Mouse (Mus musculus): ENCODE data around the gene Fthl17e. TPM values are rescaled to one million over a fixed set of nuclear protein-coding genes. Genes with fewer than 3 reads are reported as not detected.
"Not testable (repeated sequence)": the region's sequence is repeated elsewhere in the genome, so short reads cannot be mapped to it uniquely, and the experiment has no call there.

Gene Fthl17e
- polyA plus RNA-seq (2012; rRNA removed) (not detected in 2 replicates), polyA plus RNA-seq (2014; fragmentation: Nextera tagmentation; extraction: Ambion mirVana) (not detected in 2 replicates)

DNA sequence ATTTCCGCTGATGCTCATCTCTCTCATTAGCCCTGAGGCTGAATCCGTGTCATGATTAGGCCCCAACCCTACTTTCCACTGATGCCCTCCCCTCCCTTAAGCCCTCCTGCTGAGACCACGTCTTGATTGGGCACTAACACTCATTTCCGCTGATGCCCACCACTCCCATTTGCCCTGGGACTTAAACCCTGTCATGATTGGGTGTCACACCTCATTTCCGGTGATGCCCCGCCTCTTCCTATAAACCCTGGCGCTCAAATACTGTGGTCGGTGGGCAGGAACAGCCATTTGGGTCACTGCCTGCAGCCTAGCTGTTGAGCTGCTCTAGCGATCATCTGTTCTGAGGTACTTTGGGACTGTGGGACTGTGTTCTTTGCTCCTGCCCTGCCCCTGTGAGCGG, at the start of gene Fthl17e:
Gene Fthl17e, plus strand, starts transcription at position 301 of the 400 bp plus-strand sequence.
- not testable (repeated sequence) for H3K27ac ChIP-seq (replicated peaks; ENCODE audit: low read depth, low read length); H3K4me2 ChIP-seq (replicated peaks; ENCODE audit: low read depth, low read length, severe bottlenecking); H3K4me3 ChIP-seq (replicated peaks; ENCODE audit: low read length); H3K9ac ChIP-seq (ENCODE audit: low read depth, low read length, severe bottlenecking); H3K27me3 ChIP-seq (ENCODE audit: control insufficient read depth, insufficient read depth, low read length); DNase-seq (ENCODE audit: low spot score); H3K9me3 ChIP-seq (ENCODE audit: control insufficient read depth, low read length); H3K36me3 ChIP-seq (ENCODE audit: control insufficient read depth, insufficient read depth, low read length); H3K4me1 ChIP-seq (ENCODE audit: control insufficient read depth, insufficient read depth, low read length); ATAC-seq (ENCODE audit: low FRiP score, low read depth)
- 83% methylated on average over 1 of the region's 10 CpGs for WGBS

DNA sequence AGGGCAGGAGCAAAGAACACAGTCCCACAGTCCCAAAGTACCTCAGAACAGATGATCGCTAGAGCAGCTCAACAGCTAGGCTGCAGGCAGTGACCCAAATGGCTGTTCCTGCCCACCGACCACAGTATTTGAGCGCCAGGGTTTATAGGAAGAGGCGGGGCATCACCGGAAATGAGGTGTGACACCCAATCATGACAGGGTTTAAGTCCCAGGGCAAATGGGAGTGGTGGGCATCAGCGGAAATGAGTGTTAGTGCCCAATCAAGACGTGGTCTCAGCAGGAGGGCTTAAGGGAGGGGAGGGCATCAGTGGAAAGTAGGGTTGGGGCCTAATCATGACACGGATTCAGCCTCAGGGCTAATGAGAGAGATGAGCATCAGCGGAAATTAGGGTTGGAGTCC, 46.6 kb upstream of the Fthl17e start, which contains the start of gene Fthl17d:
Gene Fthl17d, minus strand, starts transcription at position 101 of the 400 bp plus-strand sequence.
- not testable (repeated sequence) for H3K4me1 ChIP-seq (ENCODE audit: control insufficient read depth, insufficient read depth, low read length); H3K9me3 ChIP-seq (ENCODE audit: control insufficient read depth, low read length); H3K4me2 ChIP-seq (replicated peaks; ENCODE audit: low read depth, low read length, severe bottlenecking); H3K27ac ChIP-seq (replicated peaks; ENCODE audit: low read depth, low read length); H3K4me3 ChIP-seq (replicated peaks; ENCODE audit: low read length); H3K27me3 ChIP-seq (ENCODE audit: control insufficient read depth, insufficient read depth, low read length); DNase-seq (ENCODE audit: low spot score); H3K36me3 ChIP-seq (ENCODE audit: control insufficient read depth, insufficient read depth, low read length); H3K9ac ChIP-seq (ENCODE audit: low read depth, low read length, severe bottlenecking); ATAC-seq (ENCODE audit: low FRiP score, low read depth)
- WGBS, result no CpG with 5 or more reads among the region's 9 CpGs

DNA sequence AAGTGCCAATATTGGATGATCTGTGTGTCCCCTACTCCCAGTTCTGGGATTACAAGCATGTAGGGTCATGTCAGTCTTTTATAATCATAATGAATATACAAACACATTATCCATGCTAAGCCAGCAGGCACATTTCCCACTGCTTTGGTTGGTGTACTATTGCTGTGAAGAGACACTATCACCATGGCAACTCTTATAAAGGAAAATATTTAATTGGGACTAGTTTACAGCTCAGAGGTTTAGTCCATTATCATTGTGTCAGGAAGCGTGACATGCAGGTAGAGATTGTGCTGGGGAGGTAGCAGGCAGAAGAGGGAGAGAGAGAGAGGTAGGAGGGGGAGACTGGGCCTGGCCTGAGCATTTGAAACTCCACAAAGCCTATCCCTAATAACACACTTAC, 17.2 kb upstream of the Fthl17e start:
- no peak for ATAC-seq (ENCODE audit: low FRiP score, low read depth)
- Histone ChIP-seq H3K9ac (ENCODE audit: low read depth, low read length, severe bottlenecking) (no peak overlapping the region), H3K9me3 (ENCODE audit: control insufficient read depth, low read length) (no peaks in the 10 kb centered on the region), H3K4me3 (replicated peaks; ENCODE audit: low read length) (no peak overlapping the region), H3K27me3 (ENCODE audit: control insufficient read depth, insufficient read depth, low read length) (no peaks in the 10 kb centered on the region), H3K27ac (replicated peaks; ENCODE audit: low read depth, low read length) (no peak overlapping the region), H3K36me3 (ENCODE audit: control insufficient read depth, insufficient read depth, low read length) (no peaks in the 10 kb centered on the region), H3K4me2 (replicated peaks; ENCODE audit: low read depth, low read length, severe bottlenecking) (no peak overlapping the region), H3K4me1 (ENCODE audit: control insufficient read depth, insufficient read depth, low read length) (no peaks in the 10 kb centered on the region)
- no peak for DNase-seq (ENCODE audit: low spot score)
- no peak for TF ChIP-seq POLR2A (IDR thresholded peaks at IDR 0.05; ENCODE audit: borderline replicate concordance, extremely low read depth, insufficient read depth, insufficient read length)
- WGBS, result 73% methylated on average over 1 of the region's 1 CpGs

DNA sequence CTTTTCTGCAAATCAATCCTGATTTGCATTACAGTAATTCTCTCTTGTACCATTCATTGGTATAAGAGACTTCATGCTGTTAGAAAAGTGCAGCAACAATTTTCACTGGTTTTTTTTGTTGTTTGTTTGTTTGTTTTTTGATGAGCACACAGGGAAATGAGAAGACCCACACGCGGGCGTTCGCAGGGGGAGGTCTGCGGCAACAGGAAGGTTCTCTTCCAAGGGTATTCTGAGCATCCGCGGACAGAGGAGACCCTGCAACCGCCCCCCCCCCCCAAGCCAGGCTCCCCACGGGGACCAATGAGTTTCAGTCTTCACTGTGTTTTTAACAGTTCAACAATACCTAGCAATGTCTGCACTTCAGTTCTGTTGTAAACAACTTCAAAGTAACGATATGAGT, 13.8 kb upstream of the Fthl17e start:
- Histone ChIP-seq H3K27ac (replicated peaks; ENCODE audit: low read depth, low read length) (no peak overlapping the region), H3K4me2 (replicated peaks; ENCODE audit: low read depth, low read length, severe bottlenecking) (no peak overlapping the region), H3K9ac (ENCODE audit: low read depth, low read length, severe bottlenecking) (no peak overlapping the region), H3K4me1 (ENCODE audit: control insufficient read depth, insufficient read depth, low read length) (no peaks in the 10 kb centered on the region), H3K4me3 (replicated peaks; ENCODE audit: low read length) (no peak overlapping the region), H3K36me3 (ENCODE audit: control insufficient read depth, insufficient read depth, low read length) (no peaks in the 10 kb centered on the region), H3K27me3 (ENCODE audit: control insufficient read depth, insufficient read depth, low read length) (no peaks in the 10 kb centered on the region), H3K9me3 (ENCODE audit: control insufficient read depth, low read length) (no peaks in the 10 kb centered on the region)
- WGBS, result 61% methylated on average over 10 of the region's 10 CpGs
- no peak for TF ChIP-seq POLR2A (IDR thresholded peaks at IDR 0.05; ENCODE audit: borderline replicate concordance, extremely low read depth, insufficient read depth, insufficient read length)
- DNase-seq (ENCODE audit: low spot score) (no peak), ATAC-seq (ENCODE audit: low FRiP score, low read depth) (no peak)

DNA sequence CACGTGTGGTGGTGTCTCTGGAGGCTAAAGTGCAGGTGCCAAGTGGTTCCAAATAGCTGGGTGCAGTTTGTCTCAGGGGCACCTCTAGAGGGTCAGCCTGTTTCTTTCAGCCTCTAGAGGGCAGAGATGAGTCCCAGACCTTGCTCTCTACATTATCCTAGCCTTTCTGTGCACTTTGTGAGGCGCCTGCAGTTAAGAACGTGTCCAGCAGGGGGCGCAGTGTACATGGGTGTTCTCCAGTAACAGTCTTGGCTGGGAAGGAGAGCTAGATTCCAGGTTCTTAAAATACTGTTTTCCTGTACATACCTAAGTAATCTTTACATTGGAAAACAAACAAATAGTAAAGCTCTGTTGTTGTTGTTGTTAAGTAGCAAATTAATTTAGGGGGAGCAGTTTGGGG, 8.3 kb downstream of the Fthl17e start:
- not testable (repeated sequence) for H3K4me1 ChIP-seq (ENCODE audit: control insufficient read depth, insufficient read depth, low read length); H3K27me3 ChIP-seq (ENCODE audit: control insufficient read depth, insufficient read depth, low read length); H3K36me3 ChIP-seq (ENCODE audit: control insufficient read depth, insufficient read depth, low read length); H3K9ac ChIP-seq (ENCODE audit: low read depth, low read length, severe bottlenecking); H3K4me3 ChIP-seq (replicated peaks; ENCODE audit: low read length); DNase-seq (ENCODE audit: low spot score); ATAC-seq (ENCODE audit: low FRiP score, low read depth); H3K27ac ChIP-seq (replicated peaks; ENCODE audit: low read depth, low read length); H3K9me3 ChIP-seq (ENCODE audit: control insufficient read depth, low read length); H3K4me2 ChIP-seq (replicated peaks; ENCODE audit: low read depth, low read length, severe bottlenecking)
- WGBS, result 31% methylated on average over 3 of the region's 4 CpGs

GRCm38 (mm10) chrX:9060952-9061351, 27.7 kb downstream of the Fthl17e start:
- not testable (repeated sequence) for H3K4me1 ChIP-seq (ENCODE audit: control insufficient read depth, insufficient read depth, low read length); H3K4me3 ChIP-seq (replicated peaks; ENCODE audit: low read length); H3K4me2 ChIP-seq (replicated peaks; ENCODE audit: low read depth, low read length, severe bottlenecking); ATAC-seq (ENCODE audit: low FRiP score, low read depth); H3K9ac ChIP-seq (ENCODE audit: low read depth, low read length, severe bottlenecking); H3K9me3 ChIP-seq (ENCODE audit: control insufficient read depth, low read length); H3K36me3 ChIP-seq (ENCODE audit: control insufficient read depth, insufficient read depth, low read length); H3K27me3 ChIP-seq (ENCODE audit: control insufficient read depth, insufficient read depth, low read length); H3K27ac ChIP-seq (replicated peaks; ENCODE audit: low read depth, low read length); DNase-seq (ENCODE audit: low spot score)
- WGBS, result 11% methylated on average over 6 of the region's 9 CpGs

Data from limb, embryonic 14.5 days (tissue).